ENCODE assay signal across 8 mouse cellular contexts in genomic region chr17:31855597-31856518, GRCm38 (mm10). TPM values are rescaled to one million over a fixed set of nuclear protein-coding genes. Genes with fewer than 3 reads are reported as not detected.
DNase-seq lines count a peak whose midpoint lies in the region; ATAC-seq and TF ChIP-seq lines count a peak whose summit lies in the region.

Gene Sik1 (minus strand): TSS chr17:31855804.

- peak; percentile 94 for DNase-seq in c-Kit-positive CD71-positive TER-119-positive erythroid progenitor cells, embryonic 14.5 days (ENCODE audit: low spot score)
- peak; percentile 98 for DNase-seq in heart, postnatal 10 days
- DNase-seq in layer of hippocampus, adult 11-12 months (ENCODE audit: low spot score) = peak; percentile 99
- peak; percentile 97 to 98 for DNase-seq in lung, adult 18-20 months
- peak; percentile 97 for DNase-seq in testis, postnatal 14 days (ENCODE audit: low spot score)

- peak within 1 kb of the TSS; percentile 99 for H3K4me3 ChIP-seq in E14TG2a.4 (replicated peaks; ENCODE audit: low read length)
- peak within 1 kb of the TSS; percentile 88 for H3K4me3 ChIP-seq in forebrain, embryonic 13.5 days
- H3K4me3 ChIP-seq in neural tube, embryonic 15.5 days (replicated peaks) = peak within 1 kb of the TSS; percentile 95

- peaks cover 20% of the 10 kb centered on the region for H3K27me3 ChIP-seq in E14TG2a.4 (ENCODE audit: insufficient read depth, low read length)
- no peaks in the 10 kb centered on the region for H3K27me3 ChIP-seq in forebrain, embryonic 13.5 days
- H3K27me3 ChIP-seq in neural tube, embryonic 15.5 days (replicated peaks) = no peaks in the 10 kb centered on the region

- WGBS in forebrain, embryonic 13.5 days = under 1% methylated on average over 83 of the region's 92 CpGs
- 0% methylated on average over 56 of the region's 92 CpGs for whole genome bisulfite sequencing in neural tube, embryonic 15.5 days

- intact Hi-C loops in heart, postnatal 10 days (cut with DNase I) = loop anchor here (1.0 to 2.0 kb wide), 5 partner anchors 65 to 171 kb away; no protein-coding TSS in a partner anchor

- H3K9ac ChIP-seq in forebrain, embryonic 13.5 days = peak within 1 kb of the TSS; percentile 92
- peak within 1 kb of the TSS; percentile 86 for H3K9ac ChIP-seq in neural tube, embryonic 15.5 days (replicated peaks)

- no peak for TF ChIP-seq CTCF in E14TG2a.4 (conservative IDR thresholded peaks at IDR 0.05; ENCODE audit: low read length)

- peak within 1 kb of the TSS; percentile 74 for H3K27ac ChIP-seq in forebrain, embryonic 13.5 days
- H3K27ac ChIP-seq in neural tube, embryonic 15.5 days (replicated peaks) = peak within 1 kb of the TSS; percentile 88

- H3K36me3 ChIP-seq in E14TG2a.4 (ENCODE audit: insufficient read depth, low read length) = peaks cover 31% of the 10 kb centered on the region
- peaks cover 11% of the 10 kb centered on the region for H3K36me3 ChIP-seq in forebrain, embryonic 13.5 days (ENCODE audit: poor library complexity, severe bottlenecking)
- H3K36me3 ChIP-seq in neural tube, embryonic 15.5 days = peaks cover 3% of the 10 kb centered on the region

- H3K4me2 ChIP-seq in forebrain, embryonic 13.5 days = peak within 1 kb of the TSS; percentile 78
- peak within 1 kb of the TSS; percentile 74 for H3K4me2 ChIP-seq in neural tube, embryonic 15.5 days

- H3K9me3 ChIP-seq in E14TG2a.4 (ENCODE audit: low read length) = no peaks in the 10 kb centered on the region
- H3K9me3 ChIP-seq in forebrain, embryonic 13.5 days (replicated peaks) = no peaks in the 10 kb centered on the region
- H3K9me3 ChIP-seq in neural tube, embryonic 15.5 days (replicated peaks) = no peaks in the 10 kb centered on the region

- H3K4me1 ChIP-seq in E14TG2a.4 (replicated peaks; ENCODE audit: low read depth, low read length) = peaks cover 58% of the 10 kb centered on the region
- peaks cover 34% of the 10 kb centered on the region for H3K4me1 ChIP-seq in forebrain, embryonic 13.5 days
- peaks cover 43% of the 10 kb centered on the region for H3K4me1 ChIP-seq in neural tube, embryonic 15.5 days

- ATAC-seq in forebrain, embryonic 13.5 days = peak; percentile 90
- ATAC-seq in neural tube, embryonic 15.5 days (ENCODE audit: low FRiP score) = peak; percentile 96

RNA-seq across cellular contexts. Expression of gene Sik1, which starts in this region (rescaled TPM):
- polyA plus RNA-seq in forebrain, embryonic 13.5 days (2015; fragmentation: Nextera tagmentation; extraction: Ambion mirVana) = 13.5 and 13.8 TPM in 2 replicates
- 10 to 100 TPM; 33.6 to 45.9 TPM for total RNA-seq in heart, postnatal 10 days (2021)
- 18.4 and 20.7 TPM in 2 replicates for polyA plus RNA-seq in neural tube, embryonic 15.5 days (2015; fragmentation: Nextera tagmentation; extraction: Ambion mirVana)

Comparison
In these comparisons a context has a peak if more than half of its experiments do, and no peak if none do; other contexts are left out.
1. Peak in every context shown above with its lines: DNase-seq, ATAC-seq, H3K4me3 ChIP-seq and H3K27ac ChIP-seq.